Mouse (Mus musculus) forebrain, embryonic 11.5 days (tissue): ENCODE measurements around the gene Ddx42. TPM values are rescaled to one million over a fixed set of nuclear protein-coding genes. Genes with fewer than 3 reads are reported as not detected.

ENCODE experiments used
- ATAC-seq: fragments of 200-750 bp; cut with Nextera tagmentation; replicated peaks from 2 replicates; pipeline ENCODE4 v1.8.0; 2017; ENCODE audit warnings: moderate TSS enrichment; ENCODE audit not compliant: low FRiP score
- DNase-seq: peaks from one replicate; pipeline ENCODE4 v3.0.0-alpha.2; 2017; ENCODE audit warnings: low spot score
- H3K27ac ChIP-seq: fragments of 300-500 bp; sonication (generic); 2 replicates; pipeline ENCODE4 v1.5.1; 2014; ENCODE audit warnings: low read depth, low read length
- H3K27me3 ChIP-seq: fragments of 300-500 bp; sonication (generic); 2 replicates; pipeline ENCODE4 v1.6.1; 2014; ENCODE audit warnings: mild to moderate bottlenecking, low read length, mixed read lengths; ENCODE audit not compliant: control insufficient read depth, insufficient read depth
- H3K36me3 ChIP-seq: fragments of 300-500 bp; sonication (generic); 2 replicates; pipeline ENCODE4 v1.6.1; 2014; ENCODE audit warnings: mild to moderate bottlenecking, low read length, moderate library complexity, mixed read lengths; ENCODE audit not compliant: control insufficient read depth, insufficient read depth
- H3K4me1 ChIP-seq: fragments of 300-500 bp; sonication (generic); replicated peaks from 2 replicates; pipeline ENCODE4 v1.6.1; 2014; ENCODE audit warnings: low read length, mixed read lengths; ENCODE audit not compliant: control insufficient read depth, insufficient read depth
- H3K4me2 ChIP-seq: fragments of 300-500 bp; sonication (generic); 2 replicates; pipeline ENCODE4 v1.6.1; 2014; ENCODE audit warnings: low read depth, mild to moderate bottlenecking, low read length, moderate library complexity, mixed read lengths; ENCODE audit not compliant: severe bottlenecking
- H3K4me3 ChIP-seq: fragments of 300-500 bp; sonication (generic); 2 replicates; pipeline ENCODE4 v1.5.1; 2014; ENCODE audit warnings: low read depth, low read length
- H3K9ac ChIP-seq: fragments of 300-500 bp; sonication (generic); 2 replicates; pipeline ENCODE4 v1.6.1; 2014; ENCODE audit warnings: low read length
- H3K9me3 ChIP-seq: fragments of 300-500 bp; sonication (generic); 2 replicates; pipeline ENCODE4 v1.6.1; 2016; ENCODE audit warnings: low read length, mixed read lengths; ENCODE audit not compliant: control insufficient read depth
- WGBS: fragments of 180-500 bp; shearing (Covaris S2); extraction: QIAGEN DNeasy Blood & Tissue Kit; methylation state at CpG from one replicate; pipeline ENCODE4 v1.1.7; 2014; 5-methylcytosine and 5-hydroxymethylcytosine counted together
- polyA plus RNA-seq: library from polyadenylated mRNA; unstranded; fragments of >200 nt; fragmentation: Nextera tagmentation; extraction: Ambion mirVana; gene quantifications from 2 replicates; pipeline ENCODE4 v1.2.1, GENCODE M21; 2014

The Ddx42 gene
- polyA plus RNA-seq, 1 experiment from 2014 or later = 111 TPM

GRCm38 (mm10) chr11:106289369-106289768, 72.6 kb downstream of the Ddx42 start:
- no peak for ATAC-seq

GRCm38 (mm10) chr11:106290376-106290775, 73.7 kb downstream of the Ddx42 start:
- no peak overlapping the region for H3K27ac ChIP-seq
- ATAC-seq = no peak
- no peaks in the 10 kb centered on the region for H3K27me3 ChIP-seq
- H3K4me1 ChIP-seq = no peaks in the 10 kb centered on the region
- H3K9ac ChIP-seq = no peak overlapping the region
- H3K36me3 ChIP-seq = no peaks in the 10 kb centered on the region
- no peak overlapping the region for H3K4me2 ChIP-seq
- H3K4me3 ChIP-seq = no peak overlapping the region
- no peak for DNase-seq
- no peaks in the 10 kb centered on the region for H3K9me3 ChIP-seq
- 90% methylated on average over 5 of the region's 5 CpGs for WGBS

More at GRCm38 (mm10) chr11:106289369-106289768, 72.6 kb downstream of the Ddx42 start:
- no peaks in the 10 kb centered on the region for H3K36me3 ChIP-seq
- H3K27me3 ChIP-seq = no peaks in the 10 kb centered on the region
- 76% methylated on average over 8 of the region's 8 CpGs for WGBS
- no peak overlapping the region for H3K27ac ChIP-seq
- H3K9me3 ChIP-seq = no peaks in the 10 kb centered on the region
- H3K9ac ChIP-seq = no peak overlapping the region
- H3K4me2 ChIP-seq = no peak overlapping the region
- no peaks in the 10 kb centered on the region for H3K4me1 ChIP-seq
- no peak overlapping the region for H3K4me3 ChIP-seq
- no peak for DNase-seq

DNA sequence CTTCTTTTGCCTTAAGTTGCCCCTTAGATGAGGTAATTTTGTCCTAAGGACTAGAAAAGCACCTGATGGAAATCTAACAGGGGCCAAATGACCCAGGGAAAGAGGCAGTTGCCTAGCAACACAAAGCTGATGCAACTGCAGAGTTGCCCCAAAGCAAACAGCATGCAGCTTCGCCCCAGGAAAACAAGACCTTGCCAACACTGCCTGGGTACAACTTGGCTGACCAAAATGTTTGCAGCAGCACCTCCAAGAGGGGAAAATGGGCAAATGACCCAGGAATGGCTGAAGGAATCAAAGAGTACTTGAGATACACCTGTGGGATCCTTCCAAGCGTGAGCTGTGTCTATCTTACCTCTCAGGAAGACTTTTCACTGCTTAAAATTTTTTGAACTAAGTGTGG, 75.1 kb downstream of the Ddx42 start:
- Histone ChIP-seq H3K4me3 (no peak overlapping the region), H3K4me1 (no peaks in the 10 kb centered on the region), H3K27me3 (no peaks in the 10 kb centered on the region), H3K36me3 (no peaks in the 10 kb centered on the region), H3K4me2 (no peak overlapping the region), H3K27ac (no peak overlapping the region), H3K9ac (no peak overlapping the region), H3K9me3 (no peaks in the 10 kb centered on the region)
- DNase-seq (no peak), ATAC-seq (no peak)
- WGBS = 91% methylated on average over 2 of the region's 2 CpGs

Other genes with a start within 250 kb of the Ddx42 start
- 0.67 and 0.90 TPM in 2 replicates for gene Ace, start 249.0 kb upstream of the Ddx42 start, polyA plus RNA-seq
- not detected in 2 replicates for gene Ace3, start 222.3 kb upstream of the Ddx42 start, polyA plus RNA-seq
- 0.39 and 0.41 TPM in 2 replicates for gene Kcnh6, start 208.8 kb upstream of the Ddx42 start, polyA plus RNA-seq
- gene Dcaf7, start 180.1 kb upstream of the Ddx42 start, polyA plus RNA-seq = 104 TPM in 2 replicates
- 8.8 and 9.9 TPM in 2 replicates for gene Taco1, start 150.9 kb upstream of the Ddx42 start, polyA plus RNA-seq
- 20.6 and 23.5 TPM in 2 replicates for gene Map3k3, start 132.3 kb upstream of the Ddx42 start, polyA plus RNA-seq
- 1.2 TPM in 1 of 2 replicates, not detected in the other for gene Gm10840, start 56.1 kb upstream of the Ddx42 start, polyA plus RNA-seq
- gene Limd2, start 56.1 kb upstream of the Ddx42 start, polyA plus RNA-seq = 309 and 337 TPM in 2 replicates
- 41.8 and 43.6 TPM in 2 replicates for gene Strada, start 14.8 kb upstream of the Ddx42 start, polyA plus RNA-seq
- 70.9 and 74.1 TPM in 2 replicates for gene Ccdc47, start 582 bp upstream of the Ddx42 start, polyA plus RNA-seq
- gene Ftsj3, start 39.2 kb downstream of the Ddx42 start, polyA plus RNA-seq = 70.1 and 71.1 TPM in 2 replicates
- 368 and 384 TPM in 2 replicates for gene Psmc5, start 39.2 kb downstream of the Ddx42 start, polyA plus RNA-seq
- 27.2 and 27.7 TPM in 2 replicates for gene Smarcd2, start 56.0 kb downstream of the Ddx42 start, polyA plus RNA-seq
- 0.15 and 0.29 TPM in 2 replicates for gene Tcam1, start 59.7 kb downstream of the Ddx42 start, polyA plus RNA-seq
- not detected in 2 replicates for gene Gh, start 84.9 kb downstream of the Ddx42 start, polyA plus RNA-seq
- gene Cd79b, start 97.8 kb downstream of the Ddx42 start, polyA plus RNA-seq = 0.31 and 0.79 TPM in 2 replicates
- 0.11 TPM in 1 of 2 replicates, not detected in the other for gene Scn4a, start 136.4 kb downstream of the Ddx42 start, polyA plus RNA-seq
- not detected in 2 replicates for gene Prr29, start 148.5 kb downstream of the Ddx42 start, polyA plus RNA-seq
- gene Icam2, start 171.1 kb downstream of the Ddx42 start, polyA plus RNA-seq = 13.3 and 14.1 TPM in 2 replicates